Mouse (Mus musculus): ENCODE measurements around the gene Mst1. TPM values are rescaled to one million over a fixed set of nuclear protein-coding genes. Genes with fewer than 3 reads are reported as not detected.

The Mst1 gene
- polyA plus RNA-seq, 1 experiment from 2014 or later, result not detected

- no peaks in the 10 kb centered on the region for H3K4me1 ChIP-seq (ENCODE audit: control insufficient read depth, insufficient read depth, low read depth, low read length)
- H3K27me3 ChIP-seq (replicated peaks; ENCODE audit: control insufficient read depth, insufficient read depth, low read length), result no peaks in the 10 kb centered on the region
- H3K36me3 ChIP-seq (ENCODE audit: control insufficient read depth, insufficient read depth, low read length), result peaks cover 13% of the 10 kb centered on the region; the same call in 1 of the 2 replicates
- H3K4me2 ChIP-seq (ENCODE audit: low read length), result no peak overlapping the region
- no peak overlapping the region for H3K4me3 ChIP-seq (ENCODE audit: low read length)
- H3K9ac ChIP-seq (ENCODE audit: low read depth, low read length), result no peak overlapping the region
- 89% methylated on average over 9 of the region's 9 CpGs for WGBS
- no peaks in the 10 kb centered on the region for H3K9me3 ChIP-seq (ENCODE audit: control insufficient read depth, low read length)
- ATAC-seq, result no peak
- H3K27ac ChIP-seq (ENCODE audit: low read depth, low read length), result no peak overlapping the region
These were observed 11.2 kb upstream of the Mst1 start for GRCm38 (mm10) chr9:108069007-108069406.

- H3K4me2 ChIP-seq (ENCODE audit: low read length), result no peak overlapping the region
- no peaks in the 10 kb centered on the region for H3K4me1 ChIP-seq (ENCODE audit: control insufficient read depth, insufficient read depth, low read depth, low read length)
- peaks cover 10% of the 10 kb centered on the region; the same call in 1 of the 2 replicates for H3K36me3 ChIP-seq (ENCODE audit: control insufficient read depth, insufficient read depth, low read length)
- H3K9me3 ChIP-seq (ENCODE audit: control insufficient read depth, low read length), result no peaks in the 10 kb centered on the region
- H3K27me3 ChIP-seq (replicated peaks; ENCODE audit: control insufficient read depth, insufficient read depth, low read length), result no peaks in the 10 kb centered on the region
- no peak overlapping the region for H3K27ac ChIP-seq (ENCODE audit: low read depth, low read length)
- no peak for ATAC-seq
- 90% methylated on average over 7 of the region's 7 CpGs for WGBS
- H3K4me3 ChIP-seq (ENCODE audit: low read length), result no peak overlapping the region
- no peak overlapping the region for H3K9ac ChIP-seq (ENCODE audit: low read depth, low read length)
These were observed 10.7 kb upstream of the Mst1 start for GRCm38 (mm10) chr9:108069529-108069928.

- WGBS, result 96% methylated on average over 4 of the region's 4 CpGs
- Histone ChIP-seq H3K27me3 (replicated peaks; ENCODE audit: control insufficient read depth, insufficient read depth, low read length) (no peaks in the 10 kb centered on the region), H3K9me3 (ENCODE audit: control insufficient read depth, low read length) (no peaks in the 10 kb centered on the region), H3K4me3 (ENCODE audit: low read length) (no peak overlapping the region), H3K4me1 (ENCODE audit: control insufficient read depth, insufficient read depth, low read depth, low read length) (no peaks in the 10 kb centered on the region), H3K9ac (ENCODE audit: low read depth, low read length) (no peak overlapping the region), H3K36me3 (ENCODE audit: control insufficient read depth, insufficient read depth, low read length) (peaks cover 10% of the 10 kb centered on the region; the same call in 1 of the 2 replicates), H3K4me2 (ENCODE audit: low read length) (no peak overlapping the region), H3K27ac (ENCODE audit: low read depth, low read length) (no peak overlapping the region)
- ATAC-seq, result no peak
These were observed 8.4 kb upstream of the Mst1 start for GRCm38 (mm10) chr9:108071801-108072200.

- Histone ChIP-seq H3K27me3 (replicated peaks; ENCODE audit: control insufficient read depth, insufficient read depth, low read length) (no peaks in the 10 kb centered on the region), H3K27ac (ENCODE audit: low read depth, low read length) (no peak overlapping the region), H3K4me3 (ENCODE audit: low read length) (no peak overlapping the region), H3K9ac (ENCODE audit: low read depth, low read length) (no peak overlapping the region), H3K4me1 (ENCODE audit: control insufficient read depth, insufficient read depth, low read depth, low read length) (no peaks in the 10 kb centered on the region), H3K4me2 (ENCODE audit: low read length) (no peak overlapping the region), H3K9me3 (ENCODE audit: control insufficient read depth, low read length) (no peaks in the 10 kb centered on the region), H3K36me3 (ENCODE audit: control insufficient read depth, insufficient read depth, low read length) (peaks cover 10% of the 10 kb centered on the region; the same call in 1 of the 2 replicates)
- ATAC-seq, result no peak
- WGBS, result 76% methylated on average over 9 of the region's 9 CpGs
These were observed 7.7 kb upstream of the Mst1 start for GRCm38 (mm10) chr9:108072481-108072924.

- H3K27ac ChIP-seq (ENCODE audit: low read depth, low read length), result no peak overlapping the region
- H3K9me3 ChIP-seq (ENCODE audit: control insufficient read depth, low read length), result no peaks in the 10 kb centered on the region
- ATAC-seq, result no peak
- H3K27me3 ChIP-seq (replicated peaks; ENCODE audit: control insufficient read depth, insufficient read depth, low read length), result no peaks in the 10 kb centered on the region
- no peak overlapping the region for H3K9ac ChIP-seq (ENCODE audit: low read depth, low read length)
- H3K4me1 ChIP-seq (ENCODE audit: control insufficient read depth, insufficient read depth, low read depth, low read length), result peaks cover 8% of the 10 kb centered on the region
- 56% methylated on average over 7 of the region's 7 CpGs for WGBS
- no peak overlapping the region for H3K4me2 ChIP-seq (ENCODE audit: low read length)
- H3K36me3 ChIP-seq (ENCODE audit: control insufficient read depth, insufficient read depth, low read length), result peaks cover 10% of the 10 kb centered on the region; the same call in 1 of the 2 replicates
- no peak overlapping the region for H3K4me3 ChIP-seq (ENCODE audit: low read length)
These were observed 6.9 kb upstream of the Mst1 start for GRCm38 (mm10) chr9:108073141-108073930.

- no peaks in the 10 kb centered on the region for H3K9me3 ChIP-seq (ENCODE audit: control insufficient read depth, low read length)
- H3K27me3 ChIP-seq (replicated peaks; ENCODE audit: control insufficient read depth, insufficient read depth, low read length), result peaks cover 19% of the 10 kb centered on the region
- peak overlapping the region; percentile 48 for H3K4me2 ChIP-seq (ENCODE audit: low read length)
- no peak overlapping the region for H3K27ac ChIP-seq (ENCODE audit: low read depth, low read length)
- H3K36me3 ChIP-seq (ENCODE audit: control insufficient read depth, insufficient read depth, low read length), result peaks cover 13% of the 10 kb centered on the region; the same call in 1 of the 2 replicates
- peaks cover 22% of the 10 kb centered on the region for H3K4me1 ChIP-seq (ENCODE audit: control insufficient read depth, insufficient read depth, low read depth, low read length)
- ATAC-seq, result 0 out of 2 replicates have a peak, but pooled peaks have one; percentile 34
- peak overlapping the region; percentile 21 for H3K4me3 ChIP-seq (ENCODE audit: low read length)
- 7% methylated on average over 19 of the region's 19 CpGs for WGBS
- peak overlapping the region; percentile 11; the same call in 1 of the 2 replicates for H3K9ac ChIP-seq (ENCODE audit: low read depth, low read length)
These were observed 2.3 kb downstream of the Mst1 start for GRCm38 (mm10) chr9:108082549-108082948.

GRCm38 (mm10) chr9:108082988-108083431 lies 2.8 kb downstream of the Mst1 start, which contains the start of gene Rnf123:
Rnf123 (minus strand) TSS chr9:108083346.
- peak within 1 kb of the TSS; percentile 48 for H3K4me2 ChIP-seq (ENCODE audit: low read length)
- WGBS, result 36% methylated on average over 12 of the region's 12 CpGs
- peak within 1 kb of the TSS; percentile 21 for H3K4me3 ChIP-seq (ENCODE audit: low read length)
- no peak for ATAC-seq
- H3K4me1 ChIP-seq (ENCODE audit: control insufficient read depth, insufficient read depth, low read depth, low read length), result peaks cover 17% of the 10 kb centered on the region
- peaks cover 14% of the 10 kb centered on the region; the same call in 1 of the 2 replicates for H3K36me3 ChIP-seq (ENCODE audit: control insufficient read depth, insufficient read depth, low read length)
- no peaks in the 10 kb centered on the region for H3K9me3 ChIP-seq (ENCODE audit: control insufficient read depth, low read length)
- peak within 1 kb of the TSS; percentile 11; the same call in 1 of the 2 replicates for H3K9ac ChIP-seq (ENCODE audit: low read depth, low read length)
- H3K27ac ChIP-seq (ENCODE audit: low read depth, low read length), result no peak within 1 kb of the TSS
- H3K27me3 ChIP-seq (replicated peaks; ENCODE audit: control insufficient read depth, insufficient read depth, low read length), result peaks cover 19% of the 10 kb centered on the region

- ATAC-seq, result no peak
- Histone ChIP-seq H3K9ac (ENCODE audit: low read depth, low read length) (no peak overlapping the region), H3K4me1 (ENCODE audit: control insufficient read depth, insufficient read depth, low read depth, low read length) (peaks cover 12% of the 10 kb centered on the region), H3K36me3 (ENCODE audit: control insufficient read depth, insufficient read depth, low read length) (peaks cover 14% of the 10 kb centered on the region; the same call in 1 of the 2 replicates), H3K27me3 (replicated peaks; ENCODE audit: control insufficient read depth, insufficient read depth, low read length) (peaks cover 19% of the 10 kb centered on the region), H3K9me3 (ENCODE audit: control insufficient read depth, low read length) (no peaks in the 10 kb centered on the region), H3K27ac (ENCODE audit: low read depth, low read length) (no peak overlapping the region), H3K4me3 (ENCODE audit: low read length) (no peak overlapping the region), H3K4me2 (ENCODE audit: low read length) (no peak overlapping the region)
- 89% methylated on average over 6 of the region's 6 CpGs for WGBS
These were observed 3.3 kb downstream of the Mst1 start for GRCm38 (mm10) chr9:108083561-108083960.

GRCm38 (mm10) chr9:108085261-108085660 lies 5.0 kb downstream of the Mst1 start:
- no peaks in the 10 kb centered on the region for H3K9me3 ChIP-seq (ENCODE audit: control insufficient read depth, low read length)
- peaks cover 19% of the 10 kb centered on the region for H3K27me3 ChIP-seq (replicated peaks; ENCODE audit: control insufficient read depth, insufficient read depth, low read length)
- no peak overlapping the region for H3K4me3 ChIP-seq (ENCODE audit: low read length)
- H3K36me3 ChIP-seq (ENCODE audit: control insufficient read depth, insufficient read depth, low read length), result peaks cover 26% of the 10 kb centered on the region
- no peak overlapping the region for H3K27ac ChIP-seq (ENCODE audit: low read depth, low read length)
- no peak for ATAC-seq
- H3K9ac ChIP-seq (ENCODE audit: low read depth, low read length), result no peak overlapping the region
- 94% methylated on average over 4 of the region's 4 CpGs for WGBS
- H3K4me1 ChIP-seq (ENCODE audit: control insufficient read depth, insufficient read depth, low read depth, low read length), result peaks cover 6% of the 10 kb centered on the region; the same call in 1 of the 2 replicates
- H3K4me2 ChIP-seq (ENCODE audit: low read length), result no peak overlapping the region

Data from hindbrain, embryonic 16.5 days (tissue).